Mouse (Mus musculus) stomach, postnatal 0 days (tissue): ENCODE measurements around the gene Lurap1l. TPM values are rescaled to one million over a fixed set of nuclear protein-coding genes. Genes with fewer than 3 reads are reported as not detected.

Experiments
- ATAC-seq: fragments of 200-750 bp; cut with Nextera tagmentation; 2 replicates; pipeline ENCODE4 v1.8.0; 2017; ENCODE audit not compliant: low FRiP score, low TSS enrichment
- DNase-seq: peaks from one replicate; pipeline ENCODE4 v3.0.0-alpha.2; 2016; ENCODE audit warnings: low spot score
- H3K27ac ChIP-seq: fragments of 300-500 bp; sonication (generic); replicated peaks from 2 replicates; pipeline ENCODE4 v1.5.1; 2014; ENCODE audit warnings: mild to moderate bottlenecking, control low read depth
- H3K27me3 ChIP-seq: fragments of 300-500 bp; sonication (generic); 2 replicates; pipeline ENCODE4 v1.6.1; 2014; ENCODE audit warnings: low read length; ENCODE audit not compliant: control insufficient read depth, insufficient read depth
- H3K36me3 ChIP-seq: fragments of 300-500 bp; sonication (generic); 2 replicates; pipeline ENCODE4 v1.6.1; 2014; ENCODE audit warnings: low read length, mixed read lengths; ENCODE audit not compliant: control insufficient read depth, insufficient read depth
- H3K4me1 ChIP-seq: fragments of 300-500 bp; sonication (generic); replicated peaks from 2 replicates; pipeline ENCODE4 v1.6.1; 2014; ENCODE audit warnings: antibody characterized with exemption; ENCODE audit not compliant: control insufficient read depth, insufficient read depth
- H3K4me2 ChIP-seq: fragments of 300-500 bp; sonication (generic); replicated peaks from 2 replicates; pipeline ENCODE4 v1.6.1; 2014; ENCODE audit warnings: low read depth, mild to moderate bottlenecking, control low read depth, moderate library complexity
- H3K4me3 ChIP-seq: fragments of 300-500 bp; sonication (generic); 2 replicates; pipeline ENCODE4 v1.5.1; 2014; ENCODE audit warnings: low read depth, low read length, control low read depth
- H3K9ac ChIP-seq: fragments of 300-500 bp; sonication (generic); 2 replicates; pipeline ENCODE4 v1.6.1; 2014; ENCODE audit warnings: mild to moderate bottlenecking, low read length, control low read depth, mixed read lengths
- H3K9me3 ChIP-seq: fragments of 300-500 bp; sonication (generic); 2 replicates; pipeline ENCODE4 v1.6.1; 2016; ENCODE audit warnings: low read length; ENCODE audit not compliant: control insufficient read depth
- CTCF ChIP-seq: IDR thresholded peaks from 2 replicates; pipeline ENCODE4 v1.5.1; 2016; ENCODE audit warnings: antibody characterized with exemption, low read depth, mild to moderate bottlenecking, moderate library complexity
- EP300 ChIP-seq: optimal IDR thresholded peaks from 2 replicates; pipeline ENCODE3; 2016; ENCODE audit warnings: antibody characterized with exemption
- WGBS: fragments of 180-500 bp; shearing (Covaris S2); extraction: QIAGEN DNeasy Blood & Tissue Kit; methylation state at CpG from one replicate; pipeline ENCODE4 v1.1.7; 2014; 5-methylcytosine and 5-hydroxymethylcytosine counted together
- polyA plus RNA-seq: library from polyadenylated mRNA; unstranded; fragments of >200 nt; fragmentation: Nextera tagmentation; extraction: Ambion mirVana; gene quantifications from 2 replicates; pipeline ENCODE4 v1.2.1, GENCODE M21; 2015

Gene Lurap1l
- polyA plus RNA-seq, 1 experiment from 2014 or later: 34.1 TPM

DNA sequence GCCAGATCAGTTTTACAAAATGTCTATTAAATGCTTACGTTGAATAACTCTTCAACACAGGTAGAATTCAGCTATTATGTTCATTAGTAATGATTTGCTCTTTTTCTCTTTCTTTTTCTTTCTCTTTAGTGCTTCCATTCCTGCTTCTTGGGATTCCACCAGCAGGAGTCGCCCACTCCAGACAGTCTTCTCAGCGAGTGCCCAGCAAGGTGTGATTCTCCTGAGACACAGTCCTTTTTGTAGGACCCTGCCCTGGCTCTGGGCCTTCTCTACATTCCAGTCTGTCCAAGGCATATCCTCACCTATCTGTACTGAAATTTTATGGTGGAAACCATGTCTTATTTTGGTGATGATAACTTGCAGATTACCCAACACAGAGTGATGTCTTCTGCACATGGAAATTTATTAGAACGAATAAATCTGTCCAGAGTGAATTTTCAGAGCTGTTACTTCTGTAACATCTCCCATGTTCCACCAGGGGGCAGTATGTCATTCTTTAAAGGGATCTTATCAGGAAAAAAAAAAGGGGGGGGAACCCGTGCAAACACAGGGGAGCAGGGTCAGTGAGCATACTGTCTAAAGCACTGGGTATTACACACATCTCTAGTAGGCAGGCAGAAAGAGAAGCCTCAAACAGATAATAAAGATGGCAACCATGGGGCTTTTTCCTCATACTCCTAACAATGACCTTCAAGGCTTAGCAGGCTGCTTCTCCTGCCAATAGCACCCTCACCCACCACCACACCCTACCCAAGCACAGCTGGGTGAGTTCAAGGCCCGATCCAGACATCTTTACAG is 37.4 kb upstream of the Lurap1l start:
- Histone ChIP-seq H3K4me2 (no peak overlapping the region), H3K4me3 (no peak overlapping the region), H3K4me1 (no peaks in the 10 kb centered on the region; the same call in 1 of the 2 replicates), H3K36me3 (no peaks in the 10 kb centered on the region), H3K27ac (no peak overlapping the region), H3K27me3 (no peaks in the 10 kb centered on the region), H3K9ac (no peak overlapping the region), H3K9me3 (no peaks in the 10 kb centered on the region)
- WGBS: 35% methylated on average over 6 of the region's 6 CpGs
- ATAC-seq (peak; percentile 69; the same call in 1 of the 2 replicates), DNase-seq (peak; percentile 29)
- TF ChIP-seq CTCF (peak; percentile 72), EP300 (no peak)

- Histone ChIP-seq H3K4me3 (no peak overlapping the region), H3K9me3 (no peaks in the 10 kb centered on the region), H3K9ac (no peak overlapping the region), H3K27ac (0 out of 2 replicates have a peak overlapping the region, but pooled peaks have one; percentile 4), H3K27me3 (no peaks in the 10 kb centered on the region), H3K4me1 (no peaks in the 10 kb centered on the region; the same call in 1 of the 2 replicates), H3K4me2 (no peak overlapping the region), H3K36me3 (no peaks in the 10 kb centered on the region)
- TF ChIP-seq CTCF (no peak), EP300 (no peak)
- ATAC-seq: 0 out of 2 replicates have a peak, but pooled peaks have one; percentile 54
- no peak for DNase-seq
- 44% methylated on average over 5 of the region's 5 CpGs for WGBS
Measured at GRCm38 (mm10) chr4:80874121-80874859, 36.2 kb upstream of the Lurap1l start.

DNA sequence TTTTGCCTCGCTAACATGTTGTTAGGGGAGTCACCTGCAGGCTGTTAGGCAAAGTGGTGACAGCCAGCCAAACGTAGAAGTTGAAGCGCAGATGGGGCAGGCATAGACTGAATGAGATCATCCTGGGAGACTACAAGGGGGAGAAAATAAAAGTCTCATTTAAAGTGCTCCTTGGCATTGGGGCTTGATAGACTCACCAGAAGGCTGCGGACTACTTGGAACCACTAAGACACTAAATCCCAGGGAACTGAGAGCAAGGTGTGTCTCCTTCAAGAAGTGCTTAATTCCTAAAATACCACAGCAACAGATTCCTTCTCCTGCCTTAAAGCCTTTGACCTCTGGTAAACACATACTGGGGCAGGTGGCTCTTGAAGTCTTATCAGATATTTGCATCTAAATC is 35.4 kb upstream of the Lurap1l start:
- no peak for ATAC-seq
- no peak for DNase-seq
- H3K9ac ChIP-seq: no peak overlapping the region
- TF ChIP-seq EP300 (no peak), CTCF (no peak)
- H3K36me3 ChIP-seq: no peaks in the 10 kb centered on the region
- WGBS: 53% methylated on average over 4 of the region's 4 CpGs
- H3K9me3 ChIP-seq: no peaks in the 10 kb centered on the region
- no peak overlapping the region for H3K27ac ChIP-seq
- H3K4me2 ChIP-seq: no peak overlapping the region
- H3K27me3 ChIP-seq: no peaks in the 10 kb centered on the region
- H3K4me3 ChIP-seq: no peak overlapping the region
- no peaks in the 10 kb centered on the region; the same call in 1 of the 2 replicates for H3K4me1 ChIP-seq

DNA sequence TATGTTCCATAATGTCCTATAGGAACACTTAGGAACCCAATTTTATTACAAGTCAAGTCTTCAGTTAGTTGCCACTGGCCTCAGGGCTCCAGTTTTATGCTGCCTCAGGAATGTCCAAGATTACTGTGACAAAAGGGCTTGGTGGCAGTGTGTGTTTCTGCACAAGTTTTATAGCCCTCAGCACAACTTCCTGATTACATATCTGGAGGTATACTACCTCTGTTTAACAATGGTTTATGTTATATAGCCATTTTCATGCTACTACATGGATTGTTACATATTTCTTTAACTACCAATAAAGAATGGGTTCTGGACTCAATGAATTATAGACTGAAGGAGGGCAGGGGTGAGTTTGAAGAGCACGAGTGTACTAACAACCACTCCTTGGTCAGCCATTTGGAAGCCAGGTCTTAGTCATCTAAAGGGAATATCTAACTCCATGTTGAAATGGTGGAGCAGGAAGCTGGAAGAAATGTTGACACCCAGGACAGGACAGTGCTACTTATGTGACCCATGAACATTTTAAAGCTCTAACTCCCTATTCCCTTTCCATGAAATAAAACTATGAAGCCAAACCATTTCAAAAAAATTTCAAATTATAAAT is 28.3 kb upstream of the Lurap1l start:
- ATAC-seq (peak; percentile 40; the same call in 1 of the 2 replicates), DNase-seq (no peak)
- H3K4me1 ChIP-seq: no peaks in the 10 kb centered on the region
- no peak for TF ChIP-seq CTCF
- TF ChIP-seq EP300: no peak
- no peaks in the 10 kb centered on the region for H3K9me3 ChIP-seq
- no peaks in the 10 kb centered on the region for H3K36me3 ChIP-seq
- H3K27ac ChIP-seq: no peak overlapping the region
- no peaks in the 10 kb centered on the region for H3K27me3 ChIP-seq
- H3K4me2 ChIP-seq: no peak overlapping the region
- 82% methylated on average over 1 of the region's 1 CpGs for WGBS
- no peak overlapping the region for H3K9ac ChIP-seq
- H3K4me3 ChIP-seq: no peak overlapping the region

DNA sequence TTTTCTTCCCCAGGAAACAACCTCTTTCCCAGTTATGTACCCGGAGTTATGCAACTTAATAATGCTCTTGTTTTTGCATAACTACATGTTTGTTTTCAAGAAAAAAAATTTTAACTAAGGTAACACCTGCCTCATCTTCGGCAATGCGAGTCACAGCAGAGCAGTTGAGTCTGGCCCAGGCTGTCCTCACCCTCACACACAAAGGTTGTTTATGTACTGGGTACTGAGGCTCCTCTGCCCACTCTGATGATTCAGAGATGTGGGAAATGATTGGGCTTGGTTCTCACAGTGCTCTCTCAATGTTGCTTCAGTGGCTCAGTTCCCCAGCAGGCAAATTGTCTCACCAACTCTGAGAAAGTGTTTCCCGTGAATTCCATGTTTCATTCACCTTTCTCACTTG is 23.8 kb upstream of the Lurap1l start:
- H3K27ac ChIP-seq: no peak overlapping the region
- H3K9ac ChIP-seq: no peak overlapping the region
- WGBS: 62% methylated on average over 4 of the region's 4 CpGs
- no peaks in the 10 kb centered on the region for H3K27me3 ChIP-seq
- TF ChIP-seq CTCF (no peak), EP300 (no peak)
- no peak for ATAC-seq
- H3K36me3 ChIP-seq: no peaks in the 10 kb centered on the region
- H3K9me3 ChIP-seq: no peaks in the 10 kb centered on the region
- DNase-seq: no peak
- no peak overlapping the region for H3K4me2 ChIP-seq
- no peaks in the 10 kb centered on the region for H3K4me1 ChIP-seq
- H3K4me3 ChIP-seq: no peak overlapping the region
